Comparison of ENCODE assay signal across 24 mouse cellular contexts in the genomic region with DNA sequence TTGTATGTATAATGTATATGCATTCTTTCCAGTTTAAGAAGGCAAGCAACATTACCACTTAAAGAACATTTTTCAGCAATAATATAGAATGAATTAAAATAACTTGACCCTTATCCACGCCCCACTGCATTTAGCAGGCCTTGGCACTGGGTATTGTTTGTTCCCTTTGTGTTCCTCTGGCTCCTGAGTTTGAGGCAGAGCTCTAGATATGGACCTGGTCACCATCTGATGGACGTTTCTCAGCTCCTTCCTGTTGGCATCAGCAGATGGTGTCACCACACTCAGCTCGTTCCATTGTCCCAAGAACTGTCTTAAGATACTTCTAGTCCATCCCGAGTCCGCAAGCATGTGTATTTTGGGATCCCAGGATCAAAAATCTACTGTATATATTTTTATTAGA. TPM values are rescaled to one million over a fixed set of nuclear protein-coding genes. Genes with fewer than 3 reads are reported as not detected.
"Had no signal": no experiment of that assay in that cellular context is flagged by ENCODE, and none has a peak within 500 bp of the region (broad histone marks: within the 10 kb centered on the region; RNA-seq: fewer than 3 reads in every experiment).

No protein-coding gene starts in this region.

- H3K9ac ChIP-seq: neural tube, embryonic 15.5 days; stomach, embryonic 15.5 days had no signal

- H3K4me1 ChIP-seq: neural tube, embryonic 15.5 days; stomach, embryonic 15.5 days had no signal

- H3K4me3 ChIP-seq: neural tube, embryonic 15.5 days; stomach, embryonic 15.5 days had no signal

- H3K36me3 ChIP-seq: neural tube, embryonic 15.5 days; stomach, embryonic 15.5 days had no signal

- H3K4me2 ChIP-seq: neural tube, embryonic 15.5 days; stomach, embryonic 15.5 days had no signal

- H3K27me3 ChIP-seq: neural tube, embryonic 15.5 days; stomach, embryonic 15.5 days had no signal

- H3K27ac ChIP-seq: neural tube, embryonic 15.5 days; stomach, embryonic 15.5 days; stomach, postnatal 0 days had no signal

- H3K9me3 ChIP-seq: neural tube, embryonic 15.5 days; stomach, embryonic 15.5 days had no signal

- DNase-seq: retina, postnatal 1 day; right cerebral cortex, adult 18-20 months; right cerebral cortex, postnatal 14 days; right cerebral cortex, postnatal 25 days; right cerebral cortex, postnatal 4 days; spleen, adult 18-20 months; thymus, adult 18-20 months; thymus, adult 2 months; thymus, postnatal 14 days; thymus, postnatal 25 days; thymus, postnatal 36 days; thymus, postnatal 4 days had no signal

RNA-seq across cellular contexts. Expression of gene Rdh16, which starts 1.3 kb away (rescaled TPM):
- total RNA-seq: neutrophil, adult 5-6 weeks had no signal
- polyA plus RNA-seq: neural tube, embryonic 14.5 days; stomach, embryonic 14.5 days; stomach, embryonic 15.5 days; stomach, embryonic 16.5 days; thymus, postnatal 0 days; urinary bladder, adult 2 months had no signal

RNA-seq across cellular contexts. Expression of gene Rdh9, which starts 26.1 kb away (rescaled TPM):
- total RNA-seq: neutrophil, adult 5-6 weeks had no signal
- polyA plus RNA-seq: neural tube, embryonic 14.5 days; stomach, embryonic 14.5 days; stomach, postnatal 0 days; thymus, postnatal 0 days had no signal

RNA-seq across cellular contexts. Expression of gene Rdh16f1, which starts 42.6 kb away (rescaled TPM):
- total RNA-seq: neutrophil, adult 5-6 weeks had no signal
- polyA plus RNA-seq: neural tube, embryonic 15.5 days; small intestine, adult 2 months; stomach, embryonic 14.5 days; stomach, embryonic 15.5 days; testis, adult 2 months; thymus, adult 2 months had no signal

RNA-seq across cellular contexts. Expression of gene Rdh1, which starts 42.7 kb away (rescaled TPM):
- polyA plus RNA-seq: neural tube, embryonic 14.5 days; neural tube, embryonic 15.5 days; small intestine, adult 2 months; stomach, embryonic 14.5 days; thymus, postnatal 0 days had no signal

RNA-seq across cellular contexts. Expression of gene Rdh19, which starts 47.5 kb away (rescaled TPM):
- total RNA-seq: neutrophil, adult 5-6 weeks had no signal
- polyA plus RNA-seq: neural tube, embryonic 14.5 days; neural tube, embryonic 15.5 days; small intestine, adult 2 months; spleen, adult 2 months; stomach, embryonic 14.5 days; stomach, embryonic 15.5 days; stomach, embryonic 16.5 days; stomach, postnatal 0 days; testis, adult 2 months; thymus, adult 2 months; thymus, postnatal 0 days; urinary bladder, adult 2 months had no signal
